In the genomic region with DNA sequence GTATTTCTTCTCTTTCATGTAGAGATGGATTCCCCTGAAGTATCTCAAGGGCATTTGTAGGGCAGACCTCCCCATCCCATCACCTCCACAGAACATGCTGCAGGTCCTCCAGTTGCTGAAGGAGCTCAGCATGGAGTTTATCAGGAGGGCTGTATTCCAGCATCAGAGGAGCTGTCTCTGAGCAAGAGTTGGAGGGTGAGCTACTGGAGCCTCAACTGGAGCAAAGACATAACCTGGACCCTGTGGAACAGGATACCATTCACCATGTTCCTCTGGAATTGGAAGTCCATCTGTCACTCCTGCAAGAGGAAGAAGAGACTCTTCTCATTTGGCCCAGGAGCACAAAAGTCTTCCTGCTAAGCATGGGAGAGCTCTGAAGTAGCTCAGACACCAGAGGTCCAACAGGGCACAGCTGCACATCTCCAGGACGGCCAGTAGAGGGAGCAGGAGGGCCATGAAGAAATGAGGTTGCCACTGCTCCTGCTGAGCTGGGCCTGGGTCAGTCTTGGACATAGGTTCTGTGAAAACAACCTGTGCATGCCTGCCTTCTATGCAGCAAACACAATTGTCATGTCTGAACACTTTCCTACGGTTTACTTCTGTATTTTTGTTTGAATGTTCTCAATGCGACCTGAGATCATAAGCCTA, we compare ENCODE assay signal across 8 mouse cellular contexts. TPM values are rescaled to one million over a fixed set of nuclear protein-coding genes. Genes with fewer than 3 reads are reported as not detected.
DNase-seq lines count a peak whose midpoint lies in the region; ATAC-seq and TF ChIP-seq lines count a peak whose summit lies in the region.

No protein-coding gene starts in this region.

- no peak overlapping the region for H3K4me2 ChIP-seq in embryonic facial prominence, embryonic 15.5 days (replicated peaks)
- H3K4me2 ChIP-seq in kidney, embryonic 14.5 days (replicated peaks; ENCODE audit: low read depth, low read length), result no peak overlapping the region
- H3K4me2 ChIP-seq in limb, embryonic 14.5 days (replicated peaks; ENCODE audit: low read depth, low read length, severe bottlenecking), result no peak overlapping the region

- ATAC-seq in embryonic facial prominence, embryonic 15.5 days (ENCODE audit: insufficient number of reproducible peaks, low FRiP score, low TSS enrichment, low read depth), result 0 out of 2 replicates have a peak, but pooled peaks have one; percentile 34
- ATAC-seq in kidney, embryonic 14.5 days (ENCODE audit: low FRiP score, low TSS enrichment), result peak; percentile 90
- ATAC-seq in limb, embryonic 14.5 days (ENCODE audit: low FRiP score, low read depth), result no peak

- peak; percentile 71 for DNase-seq in CD4-positive helper T cell, adult 2 months (ENCODE audit: low read depth, low spot score)
- peak; percentile 88 for DNase-seq in heart, embryonic 10.5 days (ENCODE audit: low spot score)
- DNase-seq in limb, embryonic 14.5 days (ENCODE audit: low spot score), result peak; percentile 68
- peak; percentile 85 for DNase-seq in naive thymus-derived CD4-positive, alpha-beta T cell, adult 2 months (ENCODE audit: low read depth)
- DNase-seq in spleen, postnatal 36 days (ENCODE audit: low spot score in 2 of 2), result peak; percentile 69 to 71

- peak; percentile 99 for TF ChIP-seq CTCF in bone marrow, adult 2 months (IDR thresholded peaks at IDR 0.05; ENCODE audit: control insufficient read depth, insufficient read depth, low read length)

- H3K4me3 ChIP-seq in bone marrow, adult 2 months (replicated peaks; ENCODE audit: control insufficient read depth, low read depth, low read length), result no peak overlapping the region
- no peak overlapping the region for H3K4me3 ChIP-seq in embryonic facial prominence, embryonic 15.5 days (replicated peaks)
- H3K4me3 ChIP-seq in heart, embryonic 10.5 days, result no peak overlapping the region
- H3K4me3 ChIP-seq in kidney, embryonic 14.5 days (ENCODE audit: low read length), result no peak overlapping the region
- no peak overlapping the region for H3K4me3 ChIP-seq in limb, embryonic 14.5 days (replicated peaks; ENCODE audit: low read length)

- H3K9me3 ChIP-seq in embryonic facial prominence, embryonic 15.5 days (replicated peaks), result no peaks in the 10 kb centered on the region
- H3K9me3 ChIP-seq in heart, embryonic 10.5 days, result no peaks in the 10 kb centered on the region
- H3K9me3 ChIP-seq in kidney, embryonic 14.5 days (ENCODE audit: control insufficient read depth, low read length), result no peaks in the 10 kb centered on the region
- H3K9me3 ChIP-seq in limb, embryonic 14.5 days (ENCODE audit: control insufficient read depth, low read length), result no peaks in the 10 kb centered on the region

- no peaks in the 10 kb centered on the region for H3K36me3 ChIP-seq in embryonic facial prominence, embryonic 15.5 days
- no peaks in the 10 kb centered on the region for H3K36me3 ChIP-seq in heart, embryonic 10.5 days
- H3K36me3 ChIP-seq in kidney, embryonic 14.5 days (ENCODE audit: control insufficient read depth, insufficient read depth, low read length), result no peaks in the 10 kb centered on the region
- no peaks in the 10 kb centered on the region for H3K36me3 ChIP-seq in limb, embryonic 14.5 days (ENCODE audit: control insufficient read depth, insufficient read depth, low read length)

- 0 out of 2 replicates have a peak, but pooled peaks cover 4% of the 10 kb centered on the region for H3K27me3 ChIP-seq in embryonic facial prominence, embryonic 15.5 days
- H3K27me3 ChIP-seq in heart, embryonic 10.5 days (ENCODE audit: insufficient read depth, poor library complexity, severe bottlenecking), result no peaks in the 10 kb centered on the region
- no peaks in the 10 kb centered on the region for H3K27me3 ChIP-seq in kidney, embryonic 14.5 days (ENCODE audit: control insufficient read depth, insufficient read depth, low read length)
- no peaks in the 10 kb centered on the region for H3K27me3 ChIP-seq in limb, embryonic 14.5 days (ENCODE audit: control insufficient read depth, insufficient read depth, low read length)

- WGBS in bone marrow, adult 2 months, result 26% methylated on average over 3 of the region's 3 CpGs
- WGBS in embryonic facial prominence, embryonic 15.5 days, result 18% methylated on average over 3 of the region's 3 CpGs
- WGBS in heart, embryonic 10.5 days, result 24% methylated on average over 3 of the region's 3 CpGs
- WGBS in kidney, embryonic 14.5 days, result 29% methylated on average over 3 of the region's 3 CpGs
- WGBS in limb, embryonic 14.5 days, result 29% methylated on average over 3 of the region's 3 CpGs

- no peak overlapping the region for H3K9ac ChIP-seq in embryonic facial prominence, embryonic 15.5 days
- H3K9ac ChIP-seq in kidney, embryonic 14.5 days (ENCODE audit: low read depth, low read length), result no peak overlapping the region
- no peak overlapping the region for H3K9ac ChIP-seq in limb, embryonic 14.5 days (ENCODE audit: low read depth, low read length, severe bottlenecking)

- TF ChIP-seq POLR2A in bone marrow, adult 2 months (IDR thresholded peaks at IDR 0.05; ENCODE audit: borderline replicate concordance, control insufficient read depth, low read depth, low read length), result no peak
- TF ChIP-seq POLR2A in limb, embryonic 14.5 days (IDR thresholded peaks at IDR 0.05; ENCODE audit: borderline replicate concordance, extremely low read depth, insufficient read depth, insufficient read length), result no peak

- no peak overlapping the region for H3K27ac ChIP-seq in bone marrow, adult 2 months (ENCODE audit: control insufficient read depth, insufficient read depth, low read depth, low read length, poor library complexity)
- H3K27ac ChIP-seq in embryonic facial prominence, embryonic 15.5 days (replicated peaks), result no peak overlapping the region
- H3K27ac ChIP-seq in heart, embryonic 10.5 days, result no peak overlapping the region
- no peak overlapping the region for H3K27ac ChIP-seq in kidney, embryonic 14.5 days (ENCODE audit: low read depth, low read length)
- H3K27ac ChIP-seq in limb, embryonic 14.5 days (replicated peaks; ENCODE audit: low read depth, low read length), result no peak overlapping the region

- H3K4me1 ChIP-seq in bone marrow, adult 2 months (ENCODE audit: control insufficient read depth, insufficient read depth, low read length), result peaks cover 1% of the 10 kb centered on the region; the same call in 1 of the 2 replicates
- H3K4me1 ChIP-seq in embryonic facial prominence, embryonic 15.5 days, result no peaks in the 10 kb centered on the region
- H3K4me1 ChIP-seq in heart, embryonic 10.5 days, result no peaks in the 10 kb centered on the region
- no peaks in the 10 kb centered on the region for H3K4me1 ChIP-seq in kidney, embryonic 14.5 days (ENCODE audit: control insufficient read depth, insufficient read depth, low read length)
- no peaks in the 10 kb centered on the region for H3K4me1 ChIP-seq in limb, embryonic 14.5 days (ENCODE audit: control insufficient read depth, insufficient read depth, low read length)

RNA-seq across cellular contexts. Expression of a gene that starts 5.2 kb away (rescaled TPM):
- polyA plus RNA-seq in bone marrow, adult 2 months (2011; ENCODE audit: insufficient read depth, insufficient read length, low replicate concordance, missing spikeins), result not detected in 2 replicates
- not detected in 2 replicates for polyA plus RNA-seq in embryonic facial prominence, embryonic 15.5 days (2015; fragmentation: Nextera tagmentation; extraction: Ambion mirVana)
- polyA plus RNA-seq in heart, embryonic 10.5 days (2016; fragmentation: Nextera tagmentation; extraction: Ambion mirVana), result not detected in 2 replicates
- polyA plus RNA-seq in kidney, embryonic 14.5 days (2014; fragmentation: Nextera tagmentation; extraction: Ambion mirVana), result not detected in 2 replicates
- 0.09 TPM in 1 of 2 replicates, not detected in the other for polyA plus RNA-seq in limb, embryonic 14.5 days (2012; rRNA removed)
- not detected in 2 replicates for polyA plus RNA-seq in limb, embryonic 14.5 days (2014; fragmentation: Nextera tagmentation; extraction: Ambion mirVana)

RNA-seq across cellular contexts. Expression of a gene that starts 12.6 kb away (rescaled TPM):
- polyA plus RNA-seq in bone marrow, adult 2 months (2011; ENCODE audit: insufficient read depth, insufficient read length, low replicate concordance, missing spikeins), result not detected in 2 replicates
- not detected in 2 replicates for polyA plus RNA-seq in embryonic facial prominence, embryonic 15.5 days (2015; fragmentation: Nextera tagmentation; extraction: Ambion mirVana)
- polyA plus RNA-seq in heart, embryonic 10.5 days (2016; fragmentation: Nextera tagmentation; extraction: Ambion mirVana), result not detected in 2 replicates
- polyA plus RNA-seq in kidney, embryonic 14.5 days (2014; fragmentation: Nextera tagmentation; extraction: Ambion mirVana), result not detected in 2 replicates
- polyA plus RNA-seq in limb, embryonic 14.5 days (2012; rRNA removed), result not detected in 2 replicates
- not detected in 2 replicates for polyA plus RNA-seq in limb, embryonic 14.5 days (2014; fragmentation: Nextera tagmentation; extraction: Ambion mirVana)

RNA-seq across cellular contexts. Expression of a gene that starts 19.6 kb away (rescaled TPM):
- not detected in 2 replicates for polyA plus RNA-seq in bone marrow, adult 2 months (2011; ENCODE audit: insufficient read depth, insufficient read length, low replicate concordance, missing spikeins)
- polyA plus RNA-seq in embryonic facial prominence, embryonic 15.5 days (2015; fragmentation: Nextera tagmentation; extraction: Ambion mirVana), result not detected in 2 replicates
- polyA plus RNA-seq in heart, embryonic 10.5 days (2016; fragmentation: Nextera tagmentation; extraction: Ambion mirVana), result not detected in 2 replicates
- not detected in 2 replicates for polyA plus RNA-seq in kidney, embryonic 14.5 days (2014; fragmentation: Nextera tagmentation; extraction: Ambion mirVana)
- not detected in 2 replicates for polyA plus RNA-seq in limb, embryonic 14.5 days (2012; rRNA removed)
- not detected in 2 replicates for polyA plus RNA-seq in limb, embryonic 14.5 days (2014; fragmentation: Nextera tagmentation; extraction: Ambion mirVana)

RNA-seq across cellular contexts. Expression of a gene that starts 25.2 kb away (rescaled TPM):
- polyA plus RNA-seq in bone marrow, adult 2 months (2011; ENCODE audit: insufficient read depth, insufficient read length, low replicate concordance, missing spikeins), result not detected in 2 replicates
- polyA plus RNA-seq in embryonic facial prominence, embryonic 15.5 days (2015; fragmentation: Nextera tagmentation; extraction: Ambion mirVana), result 0.72 and 1.2 TPM in 2 replicates
- polyA plus RNA-seq in heart, embryonic 10.5 days (2016; fragmentation: Nextera tagmentation; extraction: Ambion mirVana), result 1.1 and 1.2 TPM in 2 replicates
- polyA plus RNA-seq in kidney, embryonic 14.5 days (2014; fragmentation: Nextera tagmentation; extraction: Ambion mirVana), result 0.31 and 0.81 TPM in 2 replicates
- polyA plus RNA-seq in limb, embryonic 14.5 days (2012; rRNA removed), result 0.63 and 0.86 TPM in 2 replicates
- 0.70 and 2.0 TPM in 2 replicates for polyA plus RNA-seq in limb, embryonic 14.5 days (2014; fragmentation: Nextera tagmentation; extraction: Ambion mirVana)

RNA-seq across cellular contexts. Expression of a gene that starts 25.9 kb away (rescaled TPM):
- polyA plus RNA-seq in bone marrow, adult 2 months (2011; ENCODE audit: insufficient read depth, insufficient read length, low replicate concordance, missing spikeins), result 10.8 and 18.3 TPM in 2 replicates
- 90.9 and 93.4 TPM in 2 replicates for polyA plus RNA-seq in embryonic facial prominence, embryonic 15.5 days (2015; fragmentation: Nextera tagmentation; extraction: Ambion mirVana)
- 83.9 and 88.7 TPM in 2 replicates for polyA plus RNA-seq in heart, embryonic 10.5 days (2016; fragmentation: Nextera tagmentation; extraction: Ambion mirVana)
- 86.2 and 120 TPM in 2 replicates for polyA plus RNA-seq in kidney, embryonic 14.5 days (2014; fragmentation: Nextera tagmentation; extraction: Ambion mirVana)
- polyA plus RNA-seq in limb, embryonic 14.5 days (2012; rRNA removed), result 41.4 and 41.6 TPM in 2 replicates
- 127 and 137 TPM in 2 replicates for polyA plus RNA-seq in limb, embryonic 14.5 days (2014; fragmentation: Nextera tagmentation; extraction: Ambion mirVana)
